Mouse (Mus musculus): ENCODE measurements around the gene Adipor2. TPM values are rescaled to one million over a fixed set of nuclear protein-coding genes. Genes with fewer than 3 reads are reported as not detected.

Gene Adipor2
- total RNA-seq, 2 experiments from 2014 or later = 37.7 to 44.4 TPM

- peak; percentile 49 to 59 for DNase-seq (ENCODE audit: low spot score in 2 of 2)
- intact Hi-C loops (cut with DNase I) = loop anchor here (5.0 kb wide), 1 partner anchor 101 kb away; no protein-coding TSS in a partner anchor
These were observed 88.9 kb downstream of the Adipor2 start for GRCm38 (mm10) chr6:119328521-119329115.

GRCm38 (mm10) chr6:119326541-119326940 is 91.0 kb downstream of the Adipor2 start:
- intact Hi-C loops (cut with DNase I) = loop anchor here (5.0 kb wide), 1 partner anchor 99 kb away; no protein-coding TSS in a partner anchor
- DNase-seq (ENCODE audit: low spot score in 2 of 2) = no peak

- intact Hi-C loops (cut with DNase I) = loop anchor here (5.0 kb wide), 1 partner anchor 99 kb away; no protein-coding TSS in a partner anchor
- peak in 1 of 2 experiments; percentile 66 for DNase-seq (ENCODE audit: low spot score in 2 of 2)
These were observed 91.5 kb downstream of the Adipor2 start for GRCm38 (mm10) chr6:119325978-119326377.

GRCm38 (mm10) chr6:119324776-119325175 is 92.7 kb downstream of the Adipor2 start:
- DNase-seq (ENCODE audit: low spot score in 2 of 2) = no peak
- intact Hi-C loops (cut with DNase I) = loop anchor here (5.0 kb wide), 1 partner anchor 97 kb away; no protein-coding TSS in a partner anchor

GRCm38 (mm10) chr6:119321752-119322151 is 95.8 kb downstream of the Adipor2 start:
- intact Hi-C loops (cut with DNase I) = no loop called here
- peak in 1 of 2 experiments; percentile 72 for DNase-seq (ENCODE audit: low spot score in 2 of 2)

GRCm38 (mm10) chr6:119320481-119320880 is 97.0 kb downstream of the Adipor2 start:
- intact Hi-C loops (cut with DNase I) = no loop called here
- DNase-seq (ENCODE audit: low spot score in 2 of 2) = no peak

GRCm38 (mm10) chr6:119319358-119319757 is 98.1 kb downstream of the Adipor2 start:
- intact Hi-C loops (cut with DNase I) = no loop called here

GRCm38 (mm10) chr6:119318732-119319131 is 98.8 kb downstream of the Adipor2 start:
- intact Hi-C loops (cut with DNase I) = no loop called here
- DNase-seq (ENCODE audit: low spot score in 2 of 2) = no peak

More at GRCm38 (mm10) chr6:119319358-119319757, 98.1 kb downstream of the Adipor2 start:
- DNase-seq (ENCODE audit: low spot score in 2 of 2) = no peak

GRCm38 (mm10) chr6:119314751-119315476 is 102.6 kb downstream of the Adipor2 start:
- intact Hi-C loops (cut with DNase I) = loop anchor here (5.0 kb wide), 1 partner anchor 78 kb away; the partner anchor contains the start of gene Cacna2d4
- no peak for DNase-seq (ENCODE audit: low spot score in 2 of 2)

GRCm38 (mm10) chr6:119313588-119314375 is 103.7 kb downstream of the Adipor2 start:
- intact Hi-C loops (cut with DNase I) = loop anchor here (5.0 kb wide), 1 partner anchor 76 kb away; the partner anchor contains the start of gene Cacna2d4
- peak; percentile 65 to 81 for DNase-seq (ENCODE audit: low spot score in 2 of 2)

GRCm38 (mm10) chr6:119313096-119313495 is 104.4 kb downstream of the Adipor2 start:
- intact Hi-C loops (cut with DNase I) = loop anchor here (5.0 kb wide), 1 partner anchor 76 kb away; the partner anchor contains the start of gene Cacna2d4
- DNase-seq (ENCODE audit: low spot score in 2 of 2) = no peak

- intact Hi-C loops (cut with DNase I) = loop anchor here (5.0 kb wide), 1 partner anchor 75 kb away; the partner anchor contains the start of gene Cacna2d4
- no peak for DNase-seq (ENCODE audit: low spot score in 2 of 2)
These were observed 105.1 kb downstream of the Adipor2 start for GRCm38 (mm10) chr6:119312381-119312780.

GRCm38 (mm10) chr6:119310176-119310575 is 107.3 kb downstream of the Adipor2 start:
- peak; percentile 64 to 81 for DNase-seq (ENCODE audit: low spot score in 2 of 2)
- intact Hi-C loops (cut with DNase I) = loop anchor here (5.0 kb wide), 1 partner anchor 73 kb away; the partner anchor contains the start of gene Cacna2d4

- no peak for DNase-seq (ENCODE audit: low spot score in 2 of 2)
- intact Hi-C loops (cut with DNase I) = no loop called here
These were observed 109.6 kb downstream of the Adipor2 start for GRCm38 (mm10) chr6:119307867-119308413.

- intact Hi-C loops (cut with DNase I) = no loop called here
These were observed 114.2 kb downstream of the Adipor2 start for GRCm38 (mm10) chr6:119303331-119303730.

More at GRCm38 (mm10) chr6:119303331-119303730, 114.2 kb downstream of the Adipor2 start:
- no peak for DNase-seq (ENCODE audit: low spot score in 2 of 2)
